Mouse (Mus musculus): ENCODE measurements at regions not wholly inside any gene's neighbourhood (a gene's known extent, or its start where the extent isn't known, plus 50 kb on each side); places are given as distances from the start of the nearest gene placed in this dataset.
A peak's percentile ranks its signal among the peaks of the same experiment; 100 is the strongest.

DNA sequence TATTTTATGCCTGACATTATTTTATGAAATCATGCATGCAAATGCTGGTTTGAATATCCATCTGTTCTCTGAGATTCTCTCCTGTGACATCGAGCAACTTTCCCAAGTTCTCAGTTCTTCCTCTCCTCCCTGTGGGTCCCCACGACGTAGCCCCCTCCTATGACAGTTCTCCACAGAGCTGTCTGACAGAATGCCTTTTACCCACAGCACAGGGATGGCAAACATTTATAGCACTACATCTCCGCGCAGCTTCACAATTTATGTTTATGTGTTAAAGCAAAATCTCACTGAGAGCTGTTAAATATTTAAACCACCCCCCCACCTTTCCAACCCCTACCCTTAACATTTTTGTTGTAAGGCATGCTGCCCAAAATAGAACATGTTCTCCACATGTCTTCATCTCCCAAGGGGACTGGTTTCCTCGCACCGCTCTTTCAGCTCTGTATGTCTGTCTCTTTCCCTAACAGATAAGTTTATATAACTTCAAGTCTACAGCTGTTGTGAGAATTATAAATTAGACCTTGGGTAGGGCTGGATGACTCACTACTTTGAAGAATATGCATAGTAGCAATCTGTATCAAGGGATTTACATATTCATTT is 63.5 kb upstream of the Ndst3 start:
- DNase-seq (ENCODE audit: low read depth, low spot score): peak; percentile 81

- DNase-seq (ENCODE audit: low read depth, low spot score): peak; percentile 73
Observed at GRCm38 (mm10) chr3:123754927-123755326, 64.3 kb upstream of the Ndst3 start.

DNA sequence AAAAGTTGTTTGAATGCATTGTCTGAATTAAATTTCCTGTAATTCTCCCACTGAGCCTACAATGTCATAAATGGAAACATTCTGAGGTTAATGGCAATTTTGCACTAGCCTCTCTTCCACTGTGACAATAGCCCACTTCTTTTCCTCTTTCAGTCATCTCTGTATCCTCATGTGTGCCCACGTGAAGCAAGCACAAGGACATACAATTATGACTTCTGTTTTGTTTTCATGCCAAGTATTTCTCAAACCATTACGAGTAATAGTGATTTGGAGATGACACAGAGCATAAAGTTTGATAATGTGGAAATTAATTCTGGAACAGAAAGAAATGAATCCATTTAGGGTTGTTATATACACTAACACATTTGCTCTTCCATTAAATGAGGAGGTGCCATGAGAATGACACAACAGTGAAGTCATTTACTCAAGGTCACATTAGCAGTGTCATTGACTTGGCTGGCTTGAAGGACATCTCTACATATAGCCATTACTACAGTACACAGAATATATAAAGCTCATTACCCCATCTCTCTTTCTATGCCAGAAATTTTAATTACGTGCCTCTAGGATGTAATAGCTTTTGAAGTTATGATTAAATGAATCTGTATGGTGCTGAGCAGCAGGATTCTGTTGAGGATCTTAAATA is 75.4 kb upstream of the Ndst3 start:
- no peak for DNase-seq (ENCODE audit: low read depth, low spot score)

GRCm38 (mm10) chr3:123766557-123766913 is 75.9 kb upstream of the Ndst3 start:
- no peak for DNase-seq (ENCODE audit: low read depth, low spot score)

- DNase-seq (ENCODE audit: low read depth, low spot score): no peak
Observed at GRCm38 (mm10) chr3:123780507-123780906, 89.9 kb upstream of the Ndst3 start.

DNA sequence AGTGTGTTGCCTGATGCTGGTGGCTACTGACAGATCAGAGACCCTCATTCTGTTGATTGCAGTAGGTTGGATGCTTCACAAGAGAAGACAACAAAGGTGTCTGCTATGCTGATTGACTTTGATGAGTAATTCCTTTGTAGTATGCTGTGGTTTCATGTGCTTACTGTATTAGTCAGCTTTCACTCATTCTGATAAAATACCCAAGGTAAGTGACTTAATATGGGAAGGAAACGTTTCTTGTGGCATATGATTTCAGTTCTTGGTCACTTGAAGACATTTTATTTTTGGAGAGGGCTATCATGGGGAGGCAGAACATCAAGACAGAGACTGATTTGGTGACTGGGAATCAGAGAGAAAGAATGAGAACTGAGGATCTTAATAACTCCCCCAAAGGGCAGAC is 90.9 kb upstream of the Ndst3 start:
- no peak for DNase-seq (ENCODE audit: low read depth, low spot score)

GRCm38 (mm10) chr3:123784127-123784526 is 93.5 kb upstream of the Ndst3 start:
- DNase-seq (ENCODE audit: low read depth, low spot score): no peak

- DNase-seq (ENCODE audit: low read depth, low spot score): no peak
Observed at GRCm38 (mm10) chr3:123794011-123794410, 103.4 kb upstream of the Ndst3 start.

DNA sequence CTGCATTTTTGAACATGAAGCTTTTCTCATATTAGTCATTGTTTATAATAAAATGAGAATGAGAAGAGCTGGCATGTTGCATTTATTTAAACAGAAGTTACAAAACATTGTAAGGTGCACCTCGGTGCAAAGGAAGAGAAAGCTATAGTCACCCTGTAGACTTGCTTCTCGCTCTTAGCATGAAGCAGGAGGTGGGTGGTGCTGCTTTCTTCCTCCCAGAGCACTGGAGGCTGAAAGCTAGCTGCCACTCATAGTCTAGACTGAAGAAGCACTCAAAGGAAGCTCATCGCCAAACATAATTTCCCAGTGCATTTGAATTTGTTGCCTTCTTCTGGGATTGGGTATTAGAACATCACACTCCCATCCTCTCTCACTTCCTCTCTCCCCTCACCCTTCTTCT is 114.7 kb upstream of the Ndst3 start:
- no peak for DNase-seq (ENCODE audit: low read depth, low spot score)

- no peak for DNase-seq (ENCODE audit: low read depth, low spot score)
Observed at GRCm38 (mm10) chr3:123806050-123806449, 115.4 kb upstream of the Ndst3 start.

GRCm38 (mm10) chr3:123806546-123806945 is 115.9 kb upstream of the Ndst3 start:
- peak; percentile 55 for DNase-seq (ENCODE audit: low read depth, low spot score)

GRCm38 (mm10) chr3:123810018-123810942 is 119.6 kb upstream of the Ndst3 start:
- DNase-seq (ENCODE audit: low read depth, low spot score): no peak

GRCm38 (mm10) chr3:123810943-123811499 is 120.4 kb upstream of the Ndst3 start:
- no peak for DNase-seq (ENCODE audit: low read depth, low spot score)

- no peak for DNase-seq (ENCODE audit: low read depth, low spot score)
Observed at GRCm38 (mm10) chr3:123828790-123829189, 138.1 kb upstream of the Ndst3 start.

DNA sequence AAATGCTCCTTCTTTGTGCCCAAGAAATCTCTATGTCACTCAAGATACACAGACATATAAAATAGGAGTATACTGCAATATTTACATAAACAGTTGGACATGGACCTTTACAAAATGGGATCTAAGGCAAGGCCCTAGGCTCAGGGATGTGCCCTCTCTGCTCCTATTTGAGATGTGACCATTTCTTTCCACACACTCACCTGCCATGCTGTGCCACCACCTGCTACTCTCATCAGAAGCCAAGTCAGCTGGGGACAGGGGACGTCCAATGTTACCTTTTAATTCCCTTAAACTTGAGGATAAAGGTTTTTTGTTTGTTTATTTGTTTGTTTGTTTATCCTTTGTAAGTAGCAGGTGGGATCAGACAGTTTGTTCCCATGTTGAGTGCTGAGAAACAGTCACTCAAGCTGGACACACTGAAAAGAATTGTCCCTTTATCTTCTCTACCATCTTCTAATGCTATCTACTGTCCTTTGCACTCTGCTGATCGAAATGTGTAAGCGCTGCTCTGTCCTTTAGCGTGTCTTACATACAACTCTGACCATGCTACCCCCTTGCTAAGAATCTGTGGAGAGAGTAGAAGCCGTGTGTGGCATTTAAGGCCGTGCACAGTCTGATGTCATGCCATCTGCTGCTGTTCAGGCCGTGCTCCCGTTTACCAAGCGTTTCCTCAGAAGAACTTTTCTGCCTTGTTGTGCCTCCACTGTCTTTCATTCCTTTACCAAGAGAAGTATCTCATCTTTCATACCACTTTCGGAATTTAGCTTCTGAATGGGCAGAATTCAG is 147.9 kb upstream of the Ndst3 start:
- DNase-seq (ENCODE audit: low read depth, low spot score): no peak

GRCm38 (mm10) chr3:123846554-123846953 is 155.9 kb upstream of the Ndst3 start:
- DNase-seq (ENCODE audit: low read depth, low spot score): no peak

GRCm38 (mm10) chr3:123848663-123849062 is 158.0 kb upstream of the Ndst3 start:
- no peak for DNase-seq (ENCODE audit: low read depth, low spot score)

GRCm38 (mm10) chr3:123852889-123853288 is 162.2 kb upstream of the Ndst3 start:
- no peak for DNase-seq (ENCODE audit: low read depth, low spot score)

- DNase-seq (ENCODE audit: low read depth, low spot score): no peak
Observed at GRCm38 (mm10) chr3:123873709-123874108, 183.1 kb upstream of the Ndst3 start.

- no peak for DNase-seq (ENCODE audit: low read depth, low spot score)
Observed at GRCm38 (mm10) chr3:123893691-123894090, 203.0 kb upstream of the Ndst3 start.

DNA sequence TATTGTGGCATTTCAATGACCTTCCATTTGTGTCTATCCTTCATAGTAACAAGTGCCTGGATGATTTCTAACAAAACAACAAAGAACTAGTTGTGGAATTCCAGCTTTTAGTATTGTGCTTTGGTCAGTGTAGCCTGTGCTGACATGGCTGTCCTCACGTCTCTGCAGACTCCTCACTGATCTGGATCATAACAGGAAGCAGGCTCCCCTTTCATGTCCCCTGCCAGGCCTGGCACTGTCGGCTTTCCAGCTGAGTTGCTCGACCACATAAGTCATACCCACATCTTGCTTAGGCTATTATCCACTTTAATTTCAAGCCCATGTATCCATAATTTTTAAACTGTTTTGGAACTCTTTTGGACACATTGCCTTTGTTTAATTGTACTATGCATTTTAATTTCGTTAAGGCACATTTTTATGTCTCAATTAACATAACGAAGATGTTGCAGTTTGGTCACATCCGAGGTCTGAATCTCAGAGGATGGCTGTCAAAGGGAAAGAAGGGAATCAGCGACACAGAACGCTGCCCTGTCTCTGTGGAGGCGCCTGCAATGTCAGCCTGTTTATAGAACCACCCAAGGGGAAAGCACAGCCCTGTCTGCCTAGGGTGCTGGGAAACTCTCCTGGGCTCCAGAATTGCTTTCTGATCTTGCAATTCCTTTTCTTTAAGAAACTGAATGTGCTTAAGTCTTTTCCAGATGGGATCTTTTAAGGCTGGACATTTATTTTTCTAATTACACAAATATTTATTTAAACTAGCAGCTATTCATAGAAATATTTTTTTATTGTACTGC is 215.5 kb upstream of the Ndst3 start:
- DNase-seq (ENCODE audit: low read depth, low spot score): no peak

Data from telencephalon, adult 2 months (tissue).